ENCODE assay signal across 10 mouse cellular contexts in genomic region chr1:97650072-97650471, GRCm38 (mm10). TPM values are rescaled to one million over a fixed set of nuclear protein-coding genes. Genes with fewer than 3 reads are reported as not detected.
DNase-seq lines count a peak whose midpoint lies in the region; ATAC-seq and TF ChIP-seq lines count a peak whose summit lies in the region.
"Had no signal": no experiment of that assay in that cellular context is flagged by ENCODE, and none has a peak within 500 bp of the region (broad histone marks: within the 10 kb centered on the region; RNA-seq: fewer than 3 reads in every experiment).

No protein-coding gene starts in this region.

- no peak for DNase-seq in forebrain, embryonic 14.5 days (ENCODE audit: low spot score)
- no peak for DNase-seq in lung, postnatal 4 days
- DNase-seq in urinary bladder, postnatal 10 days (ENCODE audit: low spot score): no peak
- no peak for DNase-seq in layer of hippocampus, adult 8-10 months (ENCODE audit: low spot score in 2 of 2)
- DNase-seq: cerebellum, adult 11-12 months had no signal

- no peak overlapping the region for H3K9ac ChIP-seq in forebrain, embryonic 16.5 days (replicated peaks; ENCODE audit: low read depth, low read length)
- no peak overlapping the region for H3K9ac ChIP-seq in forebrain, embryonic 14.5 days (ENCODE audit: low read length)
- no peak overlapping the region for H3K9ac ChIP-seq in lung, embryonic 15.5 days
- H3K9ac ChIP-seq: midbrain, embryonic 12.5 days had no signal

- no peak overlapping the region for H3K4me2 ChIP-seq in forebrain, embryonic 16.5 days (ENCODE audit: low read length)
- H3K4me2 ChIP-seq in forebrain, embryonic 14.5 days (ENCODE audit: low read length): no peak overlapping the region
- H3K4me2 ChIP-seq in lung, embryonic 15.5 days: no peak overlapping the region
- H3K4me2 ChIP-seq: midbrain, embryonic 12.5 days had no signal

- peaks cover 9% of the 10 kb centered on the region for H3K36me3 ChIP-seq in forebrain, embryonic 16.5 days (ENCODE audit: control insufficient read depth, insufficient read depth)
- H3K36me3 ChIP-seq in forebrain, embryonic 14.5 days (ENCODE audit: control insufficient read depth, insufficient read depth, low read length): peaks cover 15% of the 10 kb centered on the region
- H3K36me3 ChIP-seq in lung, embryonic 15.5 days: 0 out of 2 replicates have a peak, but pooled peaks cover 3% of the 10 kb centered on the region

- WGBS in forebrain, embryonic 16.5 days: 67% methylated on average over 6 of the region's 6 CpGs
- 66% methylated on average over 6 of the region's 6 CpGs for WGBS in forebrain, embryonic 14.5 days
- WGBS in lung, embryonic 15.5 days: 41% methylated on average over 6 of the region's 6 CpGs

- ATAC-seq in forebrain, embryonic 16.5 days: 0 out of 2 replicates have a peak, but pooled peaks have one; percentile 39
- ATAC-seq in forebrain, embryonic 14.5 days: no peak
- peak; percentile 64; the same call in 1 of the 2 replicates for ATAC-seq in lung, embryonic 15.5 days (ENCODE audit: borderline replicate concordance, extremely low read depth, low FRiP score, low TSS enrichment)
- peak; percentile 74 for ATAC-seq in megakaryocyte progenitor cell, adult 5-6 weeks (replicated peaks; ENCODE audit: poor library complexity)

- TF ChIP-seq CTCF in embryonic fibroblast, embryonic 13.5 days (IDR thresholded peaks at IDR 0.05; ENCODE audit: borderline replicate concordance, insufficient read depth, low read length): no peak

- no peak overlapping the region for H3K4me3 ChIP-seq in forebrain, embryonic 16.5 days (replicated peaks; ENCODE audit: low read length)
- no peak overlapping the region for H3K4me3 ChIP-seq in forebrain, embryonic 14.5 days (ENCODE audit: low read depth, low read length)
- no peak overlapping the region for H3K4me3 ChIP-seq in lung, embryonic 15.5 days
- no peak overlapping the region for H3K4me3 ChIP-seq in embryonic fibroblast, embryonic 13.5 days (ENCODE audit: insufficient read depth, low read length)
- H3K4me3 ChIP-seq: midbrain, embryonic 12.5 days had no signal

- H3K9me3 ChIP-seq in forebrain, embryonic 16.5 days (ENCODE audit: control insufficient read depth, low read length): no peaks in the 10 kb centered on the region
- H3K9me3 ChIP-seq in forebrain, embryonic 14.5 days (replicated peaks; ENCODE audit: control insufficient read depth, low read length): no peaks in the 10 kb centered on the region
- H3K9me3 ChIP-seq in lung, embryonic 15.5 days: no peaks in the 10 kb centered on the region
- H3K9me3 ChIP-seq: midbrain, embryonic 12.5 days had no signal

- no peak overlapping the region for H3K27ac ChIP-seq in forebrain, embryonic 16.5 days (ENCODE audit: low read length)
- no peak overlapping the region for H3K27ac ChIP-seq in forebrain, embryonic 14.5 days (ENCODE audit: low read depth, low read length)
- no peak overlapping the region for H3K27ac ChIP-seq in lung, embryonic 15.5 days
- H3K27ac ChIP-seq in embryonic fibroblast, embryonic 13.5 days (ENCODE audit: insufficient read depth, low read length): peak overlapping the region; percentile 65
- H3K27ac ChIP-seq: midbrain, embryonic 12.5 days had no signal

- H3K4me1 ChIP-seq in forebrain, embryonic 16.5 days (replicated peaks; ENCODE audit: control insufficient read depth, insufficient read depth, low read length): peaks cover 10% of the 10 kb centered on the region
- peaks cover 8% of the 10 kb centered on the region for H3K4me1 ChIP-seq in forebrain, embryonic 14.5 days (ENCODE audit: control insufficient read depth, insufficient read depth, low read length)
- H3K4me1 ChIP-seq in lung, embryonic 15.5 days: peaks cover 6% of the 10 kb centered on the region; the same call in 1 of the 2 replicates
- H3K4me1 ChIP-seq in embryonic fibroblast, embryonic 13.5 days (ENCODE audit: control insufficient read depth, insufficient read depth, low read length): peaks cover 7% of the 10 kb centered on the region

- H3K27me3 ChIP-seq in forebrain, embryonic 16.5 days (replicated peaks; ENCODE audit: control insufficient read depth, insufficient read depth, low read length): no peaks in the 10 kb centered on the region
- no peaks in the 10 kb centered on the region for H3K27me3 ChIP-seq in forebrain, embryonic 14.5 days (replicated peaks; ENCODE audit: control insufficient read depth, insufficient read depth, low read length)
- H3K27me3 ChIP-seq in lung, embryonic 15.5 days: no peaks in the 10 kb centered on the region
- H3K27me3 ChIP-seq: midbrain, embryonic 12.5 days had no signal

- no peak for TF ChIP-seq POLR2A in embryonic fibroblast, embryonic 13.5 days (IDR thresholded peaks at IDR 0.05; ENCODE audit: low read depth, low read length)

RNA-seq across cellular contexts. Expression of gene D1Ertd622e, which starts 11.8 kb away (rescaled TPM):
- 64.9 and 65.6 TPM in 2 replicates for polyA plus RNA-seq in forebrain, embryonic 16.5 days (2015; fragmentation: Nextera tagmentation; extraction: Ambion mirVana)
- 61.2 and 66.7 TPM in 2 replicates for polyA plus RNA-seq in forebrain, embryonic 14.5 days (2014; fragmentation: Nextera tagmentation; extraction: Ambion mirVana)
- 15.9 and 18.6 TPM in 2 replicates for polyA plus RNA-seq in lung, embryonic 15.5 days (2015; fragmentation: Nextera tagmentation; extraction: Ambion mirVana)
- polyA plus RNA-seq in embryonic fibroblast, embryonic 13.5 days (2011; ENCODE audit: insufficient read length, low read depth, missing spikeins): 9.5 and 9.8 TPM in 2 replicates
- total RNA-seq in megakaryocyte progenitor cell, adult 5-6 weeks (2015): 33.0 and 35.2 TPM in 2 replicates
- total RNA-seq in megakaryocyte progenitor cell, adult 5-6 weeks (2017): 40.5 and 40.9 TPM in 2 replicates
- total RNA-seq in layer of hippocampus, adult 8-10 months (2022): 10 to 100 TPM; 55.2 to 56.6 (median 55.9) TPM
